Mouse (Mus musculus) lung, embryonic 16.5 days (tissue): ENCODE measurements at regions not wholly inside any gene's neighbourhood (a gene's known extent, or its start where the extent isn't known, plus 50 kb on each side); places are given as distances from the start of the nearest gene placed in this dataset.
"Not testable (repeated sequence)": the region's sequence is repeated elsewhere in the genome, so short reads cannot be mapped to it uniquely, and the experiment has no call there.

Experiments
- ATAC-seq: fragments of 200-750 bp; cut with Nextera tagmentation; 2 replicates; pipeline ENCODE4 v1.8.0; 2017; ENCODE audit warnings: low read depth, mild to moderate bottlenecking, moderate library complexity
- H3K27ac ChIP-seq: fragments of 300-500 bp; sonication (generic); 2 replicates; pipeline ENCODE4 v1.5.1; 2014; ENCODE audit warnings: mild to moderate bottlenecking, control low read depth, low read length
- H3K27me3 ChIP-seq: fragments of 300-500 bp; sonication (generic); 2 replicates; pipeline ENCODE4 v1.6.1; 2014; ENCODE audit warnings: low read depth, low read length, mixed read lengths; ENCODE audit not compliant: control insufficient read depth, insufficient read depth
- H3K36me3 ChIP-seq: fragments of 300-500 bp; sonication (generic); 2 replicates; pipeline ENCODE4 v1.6.1; 2014; ENCODE audit warnings: low read length; ENCODE audit not compliant: control insufficient read depth, insufficient read depth
- H3K4me1 ChIP-seq: fragments of 300-500 bp; sonication (generic); replicated peaks from 2 replicates; pipeline ENCODE4 v1.6.1; 2014; ENCODE audit warnings: low read length, mixed read lengths; ENCODE audit not compliant: control insufficient read depth, insufficient read depth
- H3K4me2 ChIP-seq: fragments of 300-500 bp; sonication (generic); 2 replicates; pipeline ENCODE4 v1.6.1; 2014; ENCODE audit warnings: low read depth, low read length, control low read depth
- H3K4me3 ChIP-seq: fragments of 300-500 bp; sonication (generic); 2 replicates; pipeline ENCODE4 v1.5.1; 2014; ENCODE audit warnings: mild to moderate bottlenecking, low read length, control low read depth
- H3K9ac ChIP-seq: fragments of 300-500 bp; sonication (generic); 2 replicates; pipeline ENCODE4 v1.6.1; 2014; ENCODE audit warnings: low read length, control low read depth
- H3K9me3 ChIP-seq: fragments of 300-500 bp; sonication (generic); 2 replicates; pipeline ENCODE4 v1.6.1; 2016; ENCODE audit warnings: low read length; ENCODE audit not compliant: control insufficient read depth
- WGBS: fragments of 180-500 bp; shearing (Covaris S2); extraction: QIAGEN DNeasy Blood & Tissue Kit; methylation state at CpG from one replicate; pipeline ENCODE4 v1.1.7; 2014; 5-methylcytosine and 5-hydroxymethylcytosine counted together

GRCm38 (mm10) chr14:82299222-82299621, 2144.1 kb upstream of the Pcdh17 start:
- H3K4me2 ChIP-seq: no peak overlapping the region
- no peaks in the 10 kb centered on the region for H3K4me1 ChIP-seq
- H3K4me3 ChIP-seq: no peak overlapping the region
- H3K9me3 ChIP-seq: peaks cover 2% of the 10 kb centered on the region; the same call in 1 of the 2 replicates
- H3K36me3 ChIP-seq: no peaks in the 10 kb centered on the region
- H3K9ac ChIP-seq: no peak overlapping the region
- H3K27ac ChIP-seq: no peak overlapping the region
- ATAC-seq: no peak
- no peaks in the 10 kb centered on the region for H3K27me3 ChIP-seq
- 92% methylated on average over 2 of the region's 2 CpGs for WGBS

- no peak overlapping the region for H3K4me3 ChIP-seq
- H3K9me3 ChIP-seq: no peaks in the 10 kb centered on the region
- no peaks in the 10 kb centered on the region for H3K27me3 ChIP-seq
- no peak overlapping the region for H3K9ac ChIP-seq
- ATAC-seq: peak; percentile 98
- H3K4me2 ChIP-seq: no peak overlapping the region
- no peaks in the 10 kb centered on the region for H3K4me1 ChIP-seq
- WGBS: 14% methylated on average over 2 of the region's 2 CpGs
- no peak overlapping the region for H3K27ac ChIP-seq
- no peaks in the 10 kb centered on the region for H3K36me3 ChIP-seq
Observed at GRCm38 (mm10) chr14:82313491-82313890, 2129.9 kb upstream of the Pcdh17 start.

- H3K27me3 ChIP-seq, H3K9ac ChIP-seq, ATAC-seq, H3K4me3 ChIP-seq, H3K36me3 ChIP-seq, H3K4me2 ChIP-seq, H3K27ac ChIP-seq, H3K9me3 ChIP-seq, H3K4me1 ChIP-seq: not testable (repeated sequence)
Observed at GRCm38 (mm10) chr14:82334841-82335240, 2108.5 kb upstream of the Pcdh17 start.
